Mouse (Mus musculus) liver, postnatal 0 days (tissue): ENCODE measurements at regions not wholly inside any gene's neighbourhood (a gene's known extent, or its start where the extent isn't known, plus 50 kb on each side); places are given as distances from the start of the nearest gene placed in this dataset.
A peak's percentile ranks its signal among the peaks of the same experiment; 100 is the strongest.

Source experiments
- ATAC-seq: fragments of 200-750 bp; cut with Nextera tagmentation; 2 replicates; pipeline ENCODE4 v1.8.0; 2017; ENCODE audit warnings: mild to moderate bottlenecking, moderate library complexity
- DNase-seq: peaks from one replicate; pipeline ENCODE4 v3.0.0-alpha.2; 2016
- H3K27ac ChIP-seq: fragments of 300-500 bp; sonication (generic); 2 replicates; pipeline ENCODE4 v1.5.1; 2014; ENCODE audit warnings: antibody characterized with exemption, moderate library complexity, mild to moderate bottlenecking, low read depth
- H3K27me3 ChIP-seq: fragments of 300-500 bp; sonication (generic); 2 replicates; pipeline ENCODE4 v1.6.1; 2014; ENCODE audit warnings: low read length, control low read depth, mixed read lengths; ENCODE audit not compliant: insufficient read depth
- H3K36me3 ChIP-seq: fragments of 300-500 bp; sonication (generic); replicated peaks from 2 replicates; pipeline ENCODE4 v1.6.1; 2014; ENCODE audit warnings: mild to moderate bottlenecking, control low read depth, low read length, moderate library complexity, mixed read lengths; ENCODE audit not compliant: insufficient read depth
- H3K4me1 ChIP-seq: fragments of 300-500 bp; sonication (generic); 2 replicates; pipeline ENCODE4 v1.6.1; 2014; ENCODE audit warnings: antibody characterized with exemption, mild to moderate bottlenecking, control low read depth; ENCODE audit not compliant: insufficient read depth
- H3K4me2 ChIP-seq: fragments of 300-500 bp; sonication (generic); 2 replicates; pipeline ENCODE4 v1.6.1; 2014; ENCODE audit warnings: low read depth, mild to moderate bottlenecking, low read length, moderate library complexity, mixed read lengths
- H3K4me3 ChIP-seq: fragments of 300-500 bp; sonication (generic); 2 replicates; pipeline ENCODE4 v1.5.1; 2014; ENCODE audit warnings: low read depth, low read length
- H3K9ac ChIP-seq: fragments of 300-500 bp; sonication (generic); replicated peaks from 2 replicates; pipeline ENCODE4 v1.6.1; 2014; ENCODE audit warnings: mild to moderate bottlenecking, moderate library complexity
- H3K9me3 ChIP-seq: fragments of 300-500 bp; sonication (generic); 2 replicates; pipeline ENCODE4 v1.6.1; 2016; ENCODE audit warnings: mild to moderate bottlenecking, control low read depth, low read length, mixed read lengths
- CTCF ChIP-seq: sonication (generic); IDR thresholded peaks from 2 replicates; pipeline ENCODE4 v1.5.1; 2016; ENCODE audit warnings: antibody characterized with exemption, low read depth
- EP300 ChIP-seq: IDR thresholded peaks from 2 replicates; pipeline ENCODE4 v1.6.1; 2016; ENCODE audit warnings: antibody characterized with exemption, low read depth, mild to moderate bottlenecking
- WGBS: fragments of 180-500 bp; shearing (Covaris S2); extraction: QIAGEN DNeasy Blood & Tissue Kit; methylation state at CpG from one replicate; pipeline ENCODE4 v1.1.7; 2014; ENCODE audit not compliant: insufficient replicate concordance; 5-methylcytosine and 5-hydroxymethylcytosine counted together

- WGBS: 75% methylated on average over 3 of the region's 3 CpGs
- no peak for DNase-seq
These were observed 429.6 kb downstream of the Plcl1 start for GRCm38 (mm10) chr1:55835281-55835680.

GRCm38 (mm10) chr1:55836750-55837149 is 431.0 kb downstream of the Plcl1 start:
- Histone ChIP-seq H3K4me1 (no peaks in the 10 kb centered on the region), H3K9ac (no peak overlapping the region), H3K36me3 (no peaks in the 10 kb centered on the region), H3K27me3 (no peaks in the 10 kb centered on the region), H3K4me2 (no peak overlapping the region), H3K4me3 (no peak overlapping the region), H3K9me3 (no peaks in the 10 kb centered on the region), H3K27ac (no peak overlapping the region)
- ATAC-seq: no peak
- no peak for DNase-seq
- TF ChIP-seq EP300 (no peak), CTCF (no peak)
- WGBS: 61% methylated on average over 2 of the region's 2 CpGs

More at GRCm38 (mm10) chr1:55835281-55835680, 429.6 kb downstream of the Plcl1 start:
- no peak overlapping the region for H3K27ac ChIP-seq
- no peaks in the 10 kb centered on the region for H3K36me3 ChIP-seq
- no peak overlapping the region for H3K9ac ChIP-seq
- no peak overlapping the region for H3K4me3 ChIP-seq
- no peaks in the 10 kb centered on the region for H3K27me3 ChIP-seq
- H3K9me3 ChIP-seq: no peaks in the 10 kb centered on the region
- TF ChIP-seq CTCF (no peak), EP300 (no peak)
- H3K4me2 ChIP-seq: no peak overlapping the region
- H3K4me1 ChIP-seq: no peaks in the 10 kb centered on the region
- ATAC-seq: no peak

- DNase-seq (no peak), ATAC-seq (no peak)
- Histone ChIP-seq H3K27ac (no peak overlapping the region), H3K4me3 (no peak overlapping the region), H3K27me3 (no peaks in the 10 kb centered on the region), H3K4me2 (no peak overlapping the region), H3K36me3 (no peaks in the 10 kb centered on the region), H3K4me1 (no peaks in the 10 kb centered on the region), H3K9ac (no peak overlapping the region), H3K9me3 (no peaks in the 10 kb centered on the region)
- TF ChIP-seq EP300 (no peak), CTCF (no peak)
These were observed 431.6 kb downstream of the Plcl1 start for GRCm38 (mm10) chr1:55837366-55837765.

DNA sequence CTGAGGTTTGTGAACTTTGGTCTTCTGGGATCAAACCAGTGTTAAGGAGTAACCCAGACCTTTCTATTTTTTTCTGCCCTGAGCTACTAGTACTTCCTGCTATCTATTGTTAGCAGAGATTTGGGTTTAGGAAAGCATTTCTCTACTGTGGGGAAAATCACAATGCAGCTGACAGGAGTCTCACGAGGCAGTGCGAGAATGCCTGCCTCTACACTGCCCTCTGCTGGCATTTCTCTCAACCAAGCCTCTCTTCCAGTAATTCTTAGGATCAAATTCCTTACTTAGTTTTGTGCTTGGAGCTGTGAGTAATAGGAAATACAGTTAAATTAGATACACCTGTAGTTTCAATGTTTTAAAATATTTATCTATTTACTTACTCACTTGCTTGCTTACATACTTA is 432.4 kb downstream of the Plcl1 start:
- no peak overlapping the region for H3K4me3 ChIP-seq
- H3K9me3 ChIP-seq: no peaks in the 10 kb centered on the region
- DNase-seq (peak; percentile 39), ATAC-seq (no peak)
- no peak overlapping the region for H3K27ac ChIP-seq
- H3K4me2 ChIP-seq: no peak overlapping the region
- H3K4me1 ChIP-seq: no peaks in the 10 kb centered on the region
- 3% methylated on average over 2 of the region's 2 CpGs for WGBS
- no peak for TF ChIP-seq EP300
- TF ChIP-seq CTCF: peak; percentile 71
- no peak overlapping the region for H3K9ac ChIP-seq
- H3K36me3 ChIP-seq: no peaks in the 10 kb centered on the region
- H3K27me3 ChIP-seq: no peaks in the 10 kb centered on the region

GRCm38 (mm10) chr1:55848806-55849205 is 443.1 kb downstream of the Plcl1 start:
- no peak overlapping the region for H3K9ac ChIP-seq
- no peak overlapping the region for H3K27ac ChIP-seq
- TF ChIP-seq EP300 (no peak), CTCF (no peak)
- ATAC-seq: no peak
- no peak overlapping the region for H3K4me2 ChIP-seq
- no peaks in the 10 kb centered on the region for H3K9me3 ChIP-seq
- no peaks in the 10 kb centered on the region for H3K36me3 ChIP-seq
- no peaks in the 10 kb centered on the region for H3K4me1 ChIP-seq
- H3K27me3 ChIP-seq: no peaks in the 10 kb centered on the region
- H3K4me3 ChIP-seq: no peak overlapping the region
- WGBS: 72% methylated on average over 3 of the region's 3 CpGs
- no peak for DNase-seq

DNA sequence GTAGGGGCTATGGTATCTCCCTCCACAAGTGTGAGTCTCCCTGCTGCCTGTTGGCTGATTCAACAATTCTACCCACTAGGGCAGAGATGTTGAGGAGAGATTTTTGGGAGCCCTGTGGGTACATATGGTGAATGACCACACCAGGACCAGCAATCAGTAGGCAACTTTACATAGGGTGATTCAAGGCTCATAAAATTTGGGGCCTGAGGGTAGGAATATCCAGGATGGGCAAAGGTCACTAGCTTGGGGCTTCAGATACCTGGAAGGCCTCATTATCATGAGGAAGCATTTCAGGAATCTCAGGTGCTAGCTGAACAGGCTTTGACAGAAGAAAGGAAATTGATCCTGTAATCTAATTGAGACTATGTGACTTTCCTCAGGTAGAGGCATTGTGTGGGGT is 446.6 kb downstream of the Plcl1 start:
- no peak for DNase-seq
- no peak overlapping the region for H3K9ac ChIP-seq
- no peaks in the 10 kb centered on the region for H3K9me3 ChIP-seq
- no peaks in the 10 kb centered on the region for H3K36me3 ChIP-seq
- ATAC-seq: no peak
- no peak overlapping the region for H3K27ac ChIP-seq
- TF ChIP-seq EP300: no peak
- TF ChIP-seq CTCF: no peak
- no peaks in the 10 kb centered on the region for H3K27me3 ChIP-seq
- H3K4me1 ChIP-seq: no peaks in the 10 kb centered on the region
- no peak overlapping the region for H3K4me2 ChIP-seq
- no peak overlapping the region for H3K4me3 ChIP-seq

DNA sequence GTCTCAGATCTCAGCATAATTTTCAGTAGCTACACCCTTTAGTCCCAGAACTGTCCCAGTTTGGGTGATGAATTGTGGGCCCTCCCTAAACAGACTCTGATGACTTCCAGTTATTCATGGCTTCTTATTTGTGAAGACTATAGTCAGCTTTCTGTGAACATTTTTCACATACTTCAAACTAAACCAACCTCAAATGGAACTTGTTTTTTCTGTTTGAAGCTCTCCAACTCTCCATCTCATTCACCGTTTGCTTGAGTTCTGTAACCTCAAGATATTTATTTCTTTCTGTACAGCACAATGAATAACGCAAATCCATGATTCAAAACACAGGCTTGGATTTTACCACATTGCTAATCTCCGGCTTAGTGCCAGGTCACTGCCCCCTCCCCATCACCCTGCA is 453.4 kb downstream of the Plcl1 start:
- Histone ChIP-seq H3K4me3 (no peak overlapping the region), H3K4me2 (no peak overlapping the region), H3K4me1 (no peaks in the 10 kb centered on the region), H3K9me3 (no peaks in the 10 kb centered on the region), H3K27ac (no peak overlapping the region), H3K27me3 (no peaks in the 10 kb centered on the region), H3K9ac (no peak overlapping the region), H3K36me3 (no peaks in the 10 kb centered on the region)
- DNase-seq: no peak
- no peak for ATAC-seq
- WGBS: 76% methylated on average over 3 of the region's 3 CpGs
- TF ChIP-seq EP300: no peak
- no peak for TF ChIP-seq CTCF
